Mouse (Mus musculus): ENCODE data around the gene Caln1. TPM values are rescaled to one million over a fixed set of nuclear protein-coding genes. Genes with fewer than 3 reads are reported as not detected.

Gene Caln1
- polyA plus RNA-seq, 1 experiment from 2014 or later = 0.27 TPM

DNA sequence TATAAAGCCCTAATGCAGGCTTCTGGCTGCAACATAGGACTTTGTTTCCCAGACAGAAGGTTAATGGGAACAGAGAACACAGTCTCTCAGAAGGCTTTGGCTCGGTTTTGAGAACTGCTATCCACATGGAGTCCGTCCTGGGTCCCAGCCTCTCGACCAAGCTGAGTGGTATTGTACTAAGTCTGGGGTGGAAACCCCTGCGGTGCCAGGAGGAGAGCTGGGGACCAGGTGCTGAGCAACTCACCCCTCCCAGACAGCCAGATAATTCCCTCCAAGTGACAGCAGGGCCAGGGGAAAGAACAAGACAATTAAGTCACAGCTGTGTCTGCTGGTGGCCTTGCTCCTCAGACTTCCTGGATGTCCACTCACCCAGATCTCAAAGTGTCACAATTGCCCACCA, 339.4 kb downstream of the Caln1 start:
- Histone ChIP-seq H3K4me3 (no peak overlapping the region), H3K9me3 (no peaks in the 10 kb centered on the region), H3K4me1 (no peaks in the 10 kb centered on the region), H3K27me3 (replicated peaks; ENCODE audit: low read depth, poor library complexity, severe bottlenecking) (no peaks in the 10 kb centered on the region), H3K27ac (replicated peaks) (no peak overlapping the region), H3K36me3 (replicated peaks) (no peaks in the 10 kb centered on the region)
- DNase-seq (ENCODE audit: low spot score) = no peak
- whole genome bisulfite sequencing = 76% methylated on average over 4 of the region's 4 CpGs

DNA sequence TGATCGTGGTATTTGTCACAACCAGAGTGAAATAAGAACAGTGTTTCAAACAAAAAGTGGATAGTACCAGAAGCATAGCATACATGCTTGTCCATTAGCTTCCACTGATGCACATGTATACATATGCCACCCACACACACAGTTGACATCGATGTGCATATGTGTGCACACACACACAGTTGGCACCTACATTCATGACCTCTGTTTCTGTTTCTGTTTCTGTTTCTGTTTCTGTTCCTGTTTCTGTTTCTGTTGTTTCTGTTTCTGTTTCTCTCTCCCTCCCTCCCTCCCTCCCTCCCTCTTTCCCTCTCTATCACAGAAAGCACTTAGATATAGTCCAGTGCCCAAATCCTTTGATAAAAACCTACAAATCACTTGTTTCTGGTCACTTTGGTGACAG, 342.4 kb downstream of the Caln1 start:
- no peaks in the 10 kb centered on the region for H3K27me3 ChIP-seq (replicated peaks; ENCODE audit: low read depth, poor library complexity, severe bottlenecking)
- no peak overlapping the region for H3K27ac ChIP-seq (replicated peaks)
- DNase-seq (ENCODE audit: low spot score) = no peak
- H3K4me1 ChIP-seq = no peaks in the 10 kb centered on the region
- H3K9me3 ChIP-seq = no peaks in the 10 kb centered on the region
- H3K4me3 ChIP-seq = no peak overlapping the region
- H3K36me3 ChIP-seq (replicated peaks) = no peaks in the 10 kb centered on the region
- WGBS = 90% methylated on average over 2 of the region's 2 CpGs

DNA sequence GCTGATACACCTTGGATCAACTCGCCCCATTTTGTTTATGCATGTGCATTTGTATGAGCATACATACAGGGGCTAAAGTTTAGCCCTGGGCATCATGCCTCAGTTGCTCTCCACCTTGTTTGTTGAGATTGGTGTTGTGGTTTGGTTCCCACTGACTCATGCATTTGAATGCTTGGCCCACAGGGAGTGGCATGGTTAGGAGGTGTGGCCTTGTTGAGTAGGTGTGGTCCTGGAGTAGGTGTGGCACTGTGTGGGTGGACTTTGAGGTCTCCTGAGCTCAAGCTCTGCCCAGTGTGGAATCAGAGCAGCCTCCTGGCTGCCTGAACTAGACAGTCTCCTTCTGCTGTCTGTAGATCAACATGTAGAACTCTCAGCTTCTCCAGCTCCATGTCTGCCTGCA, 343.0 kb downstream of the Caln1 start:
- WGBS = 77% methylated on average over 1 of the region's 1 CpGs
- H3K4me3 ChIP-seq = no peak overlapping the region

DNA sequence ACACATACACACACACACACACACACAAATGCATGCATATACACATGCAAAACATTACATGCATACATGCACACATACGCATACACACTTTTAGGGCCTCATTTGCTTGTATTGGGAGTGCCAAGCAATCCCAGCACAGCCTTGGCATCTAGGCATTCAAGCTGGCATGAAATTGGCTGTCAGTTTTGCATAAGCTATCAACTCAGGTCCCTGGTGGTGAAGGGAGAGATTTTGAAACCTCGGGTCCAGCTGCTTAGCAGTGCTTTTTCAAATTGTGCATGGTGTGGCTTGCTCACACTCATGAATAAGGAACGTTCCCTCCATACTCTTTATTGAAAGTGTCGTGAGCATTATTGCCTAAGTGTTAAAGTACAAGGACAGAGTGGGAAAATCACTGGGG, 345.9 kb downstream of the Caln1 start:
- no peaks in the 10 kb centered on the region for H3K36me3 ChIP-seq (replicated peaks)
- no peaks in the 10 kb centered on the region for H3K4me1 ChIP-seq
- 90% methylated on average over 4 of the region's 4 CpGs for WGBS
- H3K27me3 ChIP-seq (replicated peaks; ENCODE audit: low read depth, poor library complexity, severe bottlenecking) = no peaks in the 10 kb centered on the region
- H3K27ac ChIP-seq (replicated peaks) = no peak overlapping the region
- no peak for DNase-seq (ENCODE audit: low spot score)
- no peaks in the 10 kb centered on the region for H3K9me3 ChIP-seq
- no peak overlapping the region for H3K4me3 ChIP-seq

More for the DNA sequence above, 343.0 kb downstream of the Caln1 start:
- Histone ChIP-seq H3K4me1 (no peaks in the 10 kb centered on the region), H3K36me3 (replicated peaks) (no peaks in the 10 kb centered on the region), H3K27ac (replicated peaks) (no peak overlapping the region), H3K9me3 (no peaks in the 10 kb centered on the region), H3K27me3 (replicated peaks; ENCODE audit: low read depth, poor library complexity, severe bottlenecking) (no peaks in the 10 kb centered on the region)
- no peak for DNase-seq (ENCODE audit: low spot score)

DNA sequence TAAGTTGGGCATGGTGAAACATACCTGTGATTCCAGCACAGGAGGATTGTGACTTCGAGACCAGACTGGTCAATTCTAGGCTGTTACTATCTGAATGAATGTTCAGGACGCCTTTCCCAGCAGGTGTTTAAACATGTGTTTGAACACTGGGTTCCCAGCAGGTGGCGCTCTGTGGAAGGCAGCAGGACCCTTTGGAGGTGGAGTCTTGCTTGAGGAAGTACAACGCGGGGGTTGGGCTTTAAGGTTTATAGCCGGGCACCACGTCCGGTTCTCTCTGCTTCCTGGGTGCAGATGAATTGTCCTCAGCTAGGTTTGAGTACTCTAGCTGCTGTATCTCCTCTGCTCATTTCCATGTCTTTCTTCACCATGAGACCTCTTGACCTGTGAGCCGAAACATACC, 349.1 kb downstream of the Caln1 start:
- Histone ChIP-seq H3K27me3 (replicated peaks; ENCODE audit: low read depth, poor library complexity, severe bottlenecking) (no peaks in the 10 kb centered on the region), H3K36me3 (replicated peaks) (no peaks in the 10 kb centered on the region), H3K4me1 (no peaks in the 10 kb centered on the region), H3K9me3 (no peaks in the 10 kb centered on the region), H3K4me3 (no peak overlapping the region), H3K27ac (replicated peaks) (no peak overlapping the region)
- DNase-seq (ENCODE audit: low spot score) = peak; percentile 51
- WGBS = 70% methylated on average over 9 of the region's 9 CpGs

DNA sequence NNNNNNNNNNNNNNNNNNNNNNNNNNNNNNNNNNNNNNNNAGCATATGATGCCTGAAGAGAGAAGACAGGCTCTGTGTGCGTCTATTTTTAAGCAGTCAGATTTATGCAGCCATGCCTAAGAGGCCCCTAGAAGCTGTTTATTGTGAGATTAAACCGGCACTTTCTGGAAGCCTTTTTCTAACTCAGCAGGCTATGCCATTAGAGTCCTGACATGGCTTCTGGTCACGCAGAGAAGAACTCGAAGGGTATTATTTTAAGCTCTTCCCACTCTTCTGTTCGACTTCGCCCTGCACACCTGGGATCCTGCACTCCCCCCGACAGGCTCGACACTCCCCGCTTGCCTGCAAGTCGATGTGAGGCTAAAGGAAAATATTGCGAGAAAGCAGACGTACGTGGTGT, 372.9 kb downstream of the Caln1 start:
- 86% methylated on average over 13 of the region's 13 CpGs for WGBS
- H3K9me3 ChIP-seq = no peaks in the 10 kb centered on the region
- H3K4me1 ChIP-seq = no peaks in the 10 kb centered on the region
- H3K36me3 ChIP-seq (replicated peaks) = no peaks in the 10 kb centered on the region
- H3K27me3 ChIP-seq (replicated peaks; ENCODE audit: low read depth, poor library complexity, severe bottlenecking) = no peaks in the 10 kb centered on the region
- no peak overlapping the region for H3K27ac ChIP-seq (replicated peaks)
- DNase-seq (ENCODE audit: low spot score) = no peak
- no peak overlapping the region for H3K4me3 ChIP-seq

DNA sequence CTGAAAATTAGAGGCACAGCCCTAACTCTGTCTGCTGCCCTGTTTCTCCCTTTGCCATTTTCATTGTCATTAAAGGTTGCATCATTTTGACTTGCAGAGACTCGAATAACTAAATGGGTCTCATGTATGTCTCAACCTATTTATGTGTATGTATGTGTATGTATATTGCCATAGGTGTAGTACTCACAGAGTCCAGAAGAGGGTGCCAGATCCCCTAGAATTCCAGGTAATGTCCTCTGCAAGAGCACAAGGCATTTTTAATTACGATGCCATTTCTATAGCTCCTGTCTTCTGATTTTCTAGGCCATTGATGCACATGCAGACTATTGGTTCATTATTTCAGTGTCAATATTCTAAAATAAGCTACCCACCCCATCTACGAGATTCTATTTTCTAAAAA, 388.3 kb downstream of the Caln1 start:
- no peaks in the 10 kb centered on the region for H3K36me3 ChIP-seq (replicated peaks)
- H3K4me1 ChIP-seq = no peaks in the 10 kb centered on the region
- no peaks in the 10 kb centered on the region for H3K9me3 ChIP-seq
- H3K27me3 ChIP-seq (replicated peaks; ENCODE audit: low read depth, poor library complexity, severe bottlenecking) = no peaks in the 10 kb centered on the region
- H3K27ac ChIP-seq (replicated peaks) = no peak overlapping the region
- DNase-seq (ENCODE audit: low spot score) = peak; percentile 11
- WGBS = 90% methylated on average over 3 of the region's 3 CpGs
- H3K4me3 ChIP-seq = no peak overlapping the region

DNA sequence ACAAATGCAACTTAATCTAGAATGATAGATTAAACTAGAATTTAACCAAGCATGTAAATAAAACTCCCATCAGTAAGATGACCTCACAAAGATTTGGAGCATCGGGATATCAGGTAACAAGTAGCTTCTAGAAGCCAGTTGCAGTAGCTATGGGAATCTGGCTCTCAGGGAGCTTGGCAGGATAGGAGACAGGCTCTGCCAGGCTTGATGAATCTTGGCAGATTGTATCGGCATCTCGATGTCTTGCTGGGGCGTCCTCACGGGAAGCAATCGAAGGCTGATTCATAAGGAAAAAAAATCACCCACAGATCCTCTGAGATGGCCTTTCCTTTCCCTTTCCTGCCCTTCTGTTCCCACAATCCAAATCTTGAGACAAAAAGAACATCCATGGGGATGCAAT, 396.5 kb downstream of the Caln1 start:
- no peaks in the 10 kb centered on the region for H3K4me1 ChIP-seq
- DNase-seq (ENCODE audit: low spot score) = no peak
- H3K4me3 ChIP-seq = no peak overlapping the region
- WGBS = 94% methylated on average over 6 of the region's 6 CpGs
- H3K27ac ChIP-seq (replicated peaks) = no peak overlapping the region
- no peaks in the 10 kb centered on the region for H3K27me3 ChIP-seq (replicated peaks; ENCODE audit: low read depth, poor library complexity, severe bottlenecking)
- H3K36me3 ChIP-seq (replicated peaks) = no peaks in the 10 kb centered on the region
- no peaks in the 10 kb centered on the region for H3K9me3 ChIP-seq

DNA sequence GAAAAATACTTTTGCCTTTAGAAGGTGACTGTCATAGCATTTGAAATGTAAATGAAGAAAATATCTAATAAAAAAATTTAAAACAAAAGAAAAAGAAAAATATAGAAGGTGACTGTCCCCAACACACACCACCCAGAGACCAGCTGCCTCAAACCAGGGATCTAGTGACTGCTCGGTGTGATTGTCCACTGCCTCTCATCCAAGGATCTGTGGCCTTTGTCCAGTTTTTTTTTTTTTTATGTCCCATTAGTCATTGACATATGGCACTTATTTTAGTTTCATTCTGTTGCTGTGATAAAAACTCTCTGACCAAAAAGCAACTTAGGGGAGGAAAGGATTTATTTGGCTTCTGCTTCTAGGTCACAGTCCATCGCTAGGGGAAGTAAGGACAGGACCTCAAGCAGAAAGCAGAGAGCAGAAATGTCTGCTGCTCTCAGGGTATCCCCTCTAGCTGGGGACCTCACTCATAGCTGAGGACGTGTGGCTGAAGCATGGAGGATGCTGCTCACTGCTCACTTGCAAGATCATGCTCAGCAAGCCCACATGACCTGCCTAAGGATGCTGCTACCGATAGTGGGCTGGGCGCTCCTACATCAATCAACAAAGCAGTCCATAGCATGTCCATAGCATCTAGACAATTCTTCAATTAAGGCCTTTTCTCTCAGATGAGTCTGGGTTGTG, 401.9 kb downstream of the Caln1 start:
- Histone ChIP-seq H3K27ac (replicated peaks) (no peak overlapping the region), H3K4me3 (no peak overlapping the region), H3K9me3 (no peaks in the 10 kb centered on the region), H3K4me1 (no peaks in the 10 kb centered on the region), H3K27me3 (replicated peaks; ENCODE audit: low read depth, poor library complexity, severe bottlenecking) (no peaks in the 10 kb centered on the region), H3K36me3 (replicated peaks) (no peaks in the 10 kb centered on the region)
- DNase-seq (ENCODE audit: low spot score) = no peak
- 87% methylated on average over 5 of the region's 5 CpGs for WGBS

DNA sequence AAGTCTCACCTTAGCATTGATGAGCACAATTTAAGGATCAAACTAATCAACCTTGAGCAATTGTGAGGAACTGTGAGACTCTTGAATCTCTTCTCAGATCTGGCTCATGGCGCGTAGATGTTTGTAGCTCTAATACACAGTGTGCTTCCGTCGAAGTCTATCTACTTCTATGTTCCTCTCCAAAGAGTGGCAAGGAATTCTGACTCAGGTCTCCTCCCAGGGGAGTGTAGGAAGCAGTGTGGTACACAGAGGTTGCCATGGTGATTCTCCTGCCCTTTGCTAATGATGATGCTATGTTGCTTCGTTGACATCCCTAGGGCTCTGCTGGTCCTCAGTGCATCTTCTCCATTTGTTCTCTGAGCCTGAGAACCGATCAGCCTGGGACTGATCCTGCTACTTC, 403.2 kb downstream of the Caln1 start:
- Histone ChIP-seq H3K36me3 (replicated peaks) (no peaks in the 10 kb centered on the region), H3K27ac (replicated peaks) (no peak overlapping the region), H3K9me3 (no peaks in the 10 kb centered on the region), H3K4me1 (no peaks in the 10 kb centered on the region), H3K27me3 (replicated peaks; ENCODE audit: low read depth, poor library complexity, severe bottlenecking) (no peaks in the 10 kb centered on the region), H3K4me3 (no peak overlapping the region)
- no peak for DNase-seq (ENCODE audit: low spot score)
- 89% methylated on average over 6 of the region's 6 CpGs for WGBS

DNA sequence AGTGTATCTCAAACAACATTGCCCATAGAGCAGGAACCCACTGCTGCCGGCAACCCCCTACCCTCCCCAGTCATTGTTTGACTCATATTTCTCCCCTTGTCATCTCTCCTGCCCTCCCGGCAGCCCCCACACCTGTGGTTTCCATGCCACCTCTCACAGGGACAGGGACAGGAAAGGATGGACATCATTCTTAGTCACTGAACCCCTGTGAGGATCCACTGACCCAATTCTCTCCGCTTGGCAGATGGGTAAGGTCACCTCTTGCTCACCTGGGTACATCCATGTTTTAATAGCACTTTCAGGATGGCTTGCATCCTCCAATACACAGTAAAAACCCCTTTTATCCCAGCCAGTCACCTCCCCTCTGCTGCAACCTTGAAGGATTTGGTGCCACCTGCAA, 405.7 kb downstream of the Caln1 start:
- no peak overlapping the region for H3K4me3 ChIP-seq
- H3K9me3 ChIP-seq = no peaks in the 10 kb centered on the region
- H3K4me1 ChIP-seq = no peaks in the 10 kb centered on the region
- no peak overlapping the region for H3K27ac ChIP-seq (replicated peaks)
- H3K27me3 ChIP-seq (replicated peaks; ENCODE audit: low read depth, poor library complexity, severe bottlenecking) = no peaks in the 10 kb centered on the region
- 94% methylated on average over 3 of the region's 3 CpGs for WGBS
- no peak for DNase-seq (ENCODE audit: low spot score)
- H3K36me3 ChIP-seq (replicated peaks) = no peaks in the 10 kb centered on the region

DNA sequence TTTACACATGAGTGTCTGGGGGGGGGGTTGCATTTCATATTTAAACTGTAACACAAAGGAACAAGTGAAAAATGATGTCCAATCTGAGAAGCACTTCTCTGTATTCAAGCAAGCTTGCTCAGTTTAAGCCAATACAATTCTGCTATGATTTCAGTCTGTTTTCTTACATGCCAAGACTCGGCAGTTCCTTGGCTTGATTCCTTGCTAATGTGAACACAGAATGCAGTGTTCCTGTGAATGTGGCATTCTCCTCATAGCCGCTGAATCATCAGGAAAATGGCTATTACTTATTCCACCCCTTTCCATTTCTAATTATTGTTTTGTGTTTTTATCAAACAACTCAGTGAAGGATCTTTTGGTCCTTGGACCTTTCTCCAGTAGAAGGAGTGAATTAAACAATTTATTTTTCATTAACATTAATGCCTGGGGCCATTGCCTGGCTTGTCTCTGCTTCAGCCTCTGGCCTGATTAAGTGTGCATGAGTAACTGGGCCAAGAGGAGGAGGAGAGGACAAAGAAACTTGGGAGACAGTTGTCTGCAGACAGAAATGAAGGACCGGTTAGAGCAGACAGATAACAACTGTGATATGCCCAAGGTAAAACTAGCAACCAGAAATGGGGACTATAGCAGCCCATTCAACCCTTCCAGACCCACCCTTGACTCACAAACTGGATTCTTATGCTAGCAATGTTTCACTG, 423.6 kb downstream of the Caln1 start:
- WGBS = 90% methylated on average over 3 of the region's 3 CpGs
- DNase-seq (ENCODE audit: low spot score) = no peak
- no peaks in the 10 kb centered on the region for H3K36me3 ChIP-seq (replicated peaks)
- no peaks in the 10 kb centered on the region for H3K9me3 ChIP-seq
- no peaks in the 10 kb centered on the region for H3K27me3 ChIP-seq (replicated peaks; ENCODE audit: low read depth, poor library complexity, severe bottlenecking)
- no peaks in the 10 kb centered on the region for H3K4me1 ChIP-seq
- H3K4me3 ChIP-seq = no peak overlapping the region
- H3K27ac ChIP-seq (replicated peaks) = no peak overlapping the region

DNA sequence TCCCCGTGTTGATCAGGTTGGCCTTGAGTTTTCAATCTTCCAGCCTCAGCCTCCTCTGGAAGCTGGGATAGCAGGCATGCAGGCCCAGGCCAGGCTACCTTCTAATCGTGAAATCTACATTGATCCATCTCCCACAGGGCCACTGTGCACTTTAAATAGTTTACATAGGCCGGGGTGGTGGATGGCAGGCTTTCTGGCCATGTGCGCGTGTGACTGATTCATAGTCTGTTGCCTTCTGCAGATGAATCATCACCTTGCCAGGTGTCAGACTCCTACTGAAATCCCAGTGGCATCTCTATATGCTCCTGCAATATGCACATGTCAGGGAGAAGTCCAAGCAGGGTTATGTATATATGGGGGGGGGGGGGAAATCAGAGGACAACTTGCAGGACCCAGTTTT, 428.5 kb downstream of the Caln1 start:
- H3K9me3 ChIP-seq = no peaks in the 10 kb centered on the region
- H3K4me3 ChIP-seq = no peak overlapping the region
- no peak overlapping the region for H3K27ac ChIP-seq (replicated peaks)
- no peaks in the 10 kb centered on the region for H3K27me3 ChIP-seq (replicated peaks; ENCODE audit: low read depth, poor library complexity, severe bottlenecking)
- H3K4me1 ChIP-seq = no peaks in the 10 kb centered on the region
- H3K36me3 ChIP-seq (replicated peaks) = no peaks in the 10 kb centered on the region
- whole genome bisulfite sequencing = 87% methylated on average over 5 of the region's 5 CpGs
- DNase-seq (ENCODE audit: low spot score) = no peak
